Mouse (Mus musculus) layer of hippocampus, adult 11-12 months (tissue): ENCODE measurements at regions not wholly inside any gene's neighbourhood (a gene's known extent, or its start where the extent isn't known, plus 50 kb on each side); places are given as distances from the start of the nearest gene placed in this dataset.

ENCODE experiments used
- DNase-seq: peaks from one replicate; pipeline ENCODE4 v3.0.0; 2022; ENCODE audit warnings: low spot score

- DNase-seq: peak; percentile 8
These were observed 59.1 kb upstream of the Cdc42ep3 start for GRCm38 (mm10) chr17:79414006-79414405.

- no peak for DNase-seq
These were observed 63.1 kb upstream of the Cdc42ep3 start for GRCm38 (mm10) chr17:79417953-79418352.

DNA sequence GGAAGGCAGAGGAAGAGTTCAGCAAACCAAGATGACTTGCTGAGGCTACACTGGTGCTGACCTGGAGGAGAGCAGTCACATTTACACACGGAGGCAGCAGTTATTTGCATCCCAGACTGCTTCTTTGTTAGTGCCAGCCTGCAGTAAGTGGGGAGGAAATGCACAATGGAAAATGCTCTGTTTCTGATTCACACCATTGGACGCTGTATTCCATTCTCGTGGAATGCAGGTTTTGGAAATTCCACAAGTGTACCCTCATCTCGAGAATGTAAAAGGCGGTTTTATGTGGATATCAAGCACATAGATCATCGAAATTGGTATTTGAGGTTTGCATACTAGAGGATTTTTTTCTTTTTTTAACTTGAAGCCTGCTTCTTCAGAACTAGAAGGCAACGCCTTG lies 66.7 kb upstream of the Cdc42ep3 start:
- DNase-seq: no peak

DNA sequence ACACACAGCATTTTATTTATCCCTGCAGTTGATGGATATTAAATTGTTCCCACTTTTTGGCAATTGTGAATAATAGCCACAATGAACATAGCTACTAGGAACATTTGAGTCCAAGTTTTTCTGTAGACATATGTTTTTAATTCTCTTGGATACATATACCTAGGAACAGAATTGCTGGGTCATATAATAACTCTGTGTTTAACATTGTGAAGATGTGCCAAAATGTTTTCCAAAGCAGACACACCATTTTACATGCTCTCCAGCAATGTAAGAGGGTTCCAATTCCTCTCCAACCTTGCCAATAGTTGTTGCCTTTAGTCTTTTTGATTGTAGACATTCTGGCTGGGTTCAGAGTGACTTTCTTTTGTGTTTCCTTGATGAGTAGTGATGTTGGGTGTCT lies 84.3 kb upstream of the Cdc42ep3 start:
- DNase-seq: no peak

GRCm38 (mm10) chr17:79442507-79443115 lies 87.7 kb upstream of the Cdc42ep3 start:
- DNase-seq: no peak

DNA sequence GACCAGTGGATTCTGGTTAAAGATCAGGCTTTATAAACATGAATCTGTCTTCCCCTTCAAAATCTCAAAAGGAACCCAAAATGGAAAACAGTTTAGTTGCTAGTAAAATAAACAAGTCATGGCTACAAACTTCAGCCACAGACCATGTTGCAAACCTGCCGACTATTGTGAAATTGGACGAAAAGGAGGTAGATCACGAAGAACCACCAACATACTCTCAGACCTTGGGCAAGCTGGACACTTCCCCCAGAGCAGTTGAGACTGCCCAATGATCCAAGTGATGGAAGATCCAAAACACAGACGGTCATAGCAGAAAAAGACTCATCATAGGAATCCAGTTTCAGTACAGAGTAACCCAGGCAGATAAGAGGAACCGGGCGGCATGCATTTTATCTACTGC lies 92.3 kb upstream of the Cdc42ep3 start:
- DNase-seq: no peak

GRCm38 (mm10) chr17:79451141-79451860 lies 96.4 kb upstream of the Cdc42ep3 start:
- DNase-seq: no peak

GRCm38 (mm10) chr17:79453825-79454224 lies 98.9 kb upstream of the Cdc42ep3 start:
- no peak for DNase-seq

DNA sequence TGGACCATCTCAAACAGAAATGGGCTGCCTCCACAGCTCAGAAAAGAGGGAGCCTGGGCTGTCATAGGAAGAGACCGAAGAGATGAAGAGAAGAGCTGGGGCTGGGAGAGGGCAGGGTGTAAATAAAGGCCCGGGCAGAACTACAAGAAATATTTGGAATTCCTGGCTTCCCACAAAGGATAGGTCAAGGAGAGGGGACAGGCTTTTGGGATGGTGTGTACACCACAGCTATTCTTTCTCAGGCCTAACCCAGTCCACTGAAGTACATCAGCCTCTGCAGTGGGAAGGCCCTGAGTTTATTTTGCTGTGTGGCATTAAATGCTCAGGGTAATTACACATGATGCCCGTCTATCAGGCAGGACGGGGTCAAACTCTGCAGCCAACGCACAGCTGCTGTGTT lies 99.6 kb upstream of the Cdc42ep3 start:
- DNase-seq: no peak

- DNase-seq: no peak
These were observed 100.3 kb upstream of the Cdc42ep3 start for GRCm38 (mm10) chr17:79455229-79455628.

DNA sequence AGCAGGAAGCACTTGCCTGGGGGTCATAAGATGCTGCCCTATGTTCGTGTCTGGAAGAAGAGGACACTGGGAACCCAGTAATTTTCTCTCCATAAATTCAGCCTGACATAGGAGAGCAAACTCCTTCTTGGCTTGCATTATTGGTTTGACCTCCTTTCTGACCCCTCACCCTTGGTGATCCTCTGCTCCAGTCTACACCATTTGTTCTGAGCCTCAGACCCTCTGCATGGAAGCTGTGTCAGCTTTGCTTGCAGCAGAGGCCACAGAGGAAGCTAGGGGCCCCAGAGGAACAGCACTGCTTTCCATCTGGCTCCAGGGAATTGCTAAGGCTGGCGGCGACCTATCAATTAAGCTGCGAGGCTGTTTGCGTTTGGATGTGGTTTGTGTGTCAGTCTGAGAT lies 102.7 kb upstream of the Cdc42ep3 start:
- DNase-seq: no peak

GRCm38 (mm10) chr17:79461681-79462091 lies 106.8 kb upstream of the Cdc42ep3 start:
- DNase-seq: no peak

GRCm38 (mm10) chr17:79463074-79463694 lies 108.3 kb upstream of the Cdc42ep3 start:
- DNase-seq: no peak

GRCm38 (mm10) chr17:79465666-79466065 lies 110.8 kb upstream of the Cdc42ep3 start:
- DNase-seq: no peak

- DNase-seq: no peak
These were observed 116.7 kb upstream of the Cdc42ep3 start for GRCm38 (mm10) chr17:79471639-79472038.

- no peak for DNase-seq
These were observed 117.5 kb upstream of the Cdc42ep3 start for GRCm38 (mm10) chr17:79472106-79472995.

DNA sequence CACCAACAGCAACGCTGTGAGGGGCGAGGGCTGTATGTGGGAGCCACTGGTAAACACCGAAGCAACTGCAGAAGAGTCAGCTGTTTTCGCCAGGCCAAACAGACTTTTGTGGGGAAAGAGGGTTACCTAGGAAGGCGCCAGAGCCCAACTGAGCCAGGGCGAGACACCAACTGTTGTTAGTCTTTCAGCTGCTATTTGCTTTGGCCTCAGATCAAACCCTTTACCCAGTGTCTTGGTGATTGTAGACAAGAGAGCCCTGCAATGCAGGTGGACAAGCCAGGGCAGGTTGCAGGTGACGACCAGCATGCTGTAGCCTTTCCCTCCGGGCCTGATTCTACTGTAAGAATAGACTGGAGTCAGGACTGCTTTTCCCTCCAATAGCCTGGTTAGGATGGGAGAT lies 121.8 kb upstream of the Cdc42ep3 start:
- no peak for DNase-seq

- DNase-seq: no peak
These were observed 126.3 kb upstream of the Cdc42ep3 start for GRCm38 (mm10) chr17:79481112-79481738.

- no peak for DNase-seq
These were observed 127.0 kb upstream of the Cdc42ep3 start for GRCm38 (mm10) chr17:79481936-79482335.

DNA sequence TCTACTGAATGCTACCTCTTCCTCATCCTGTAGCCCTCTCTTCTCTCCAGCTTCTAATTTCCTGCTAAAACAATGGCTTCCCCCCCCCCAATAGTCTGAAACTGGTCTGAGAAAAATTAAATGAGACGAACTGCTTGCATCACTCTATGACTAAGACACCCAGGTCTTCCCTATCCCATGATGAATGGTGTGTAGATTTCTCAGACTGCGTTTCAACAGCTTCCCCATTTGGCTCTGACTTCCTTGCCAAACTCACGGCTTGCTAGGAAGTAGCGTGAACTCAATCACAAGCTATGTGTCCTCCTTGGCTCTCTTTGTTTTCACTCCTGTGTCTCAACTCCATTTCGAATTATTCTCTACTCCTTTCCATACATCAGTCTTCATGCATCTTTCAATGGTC lies 126.4 kb upstream of the Rmdn2 start:
- DNase-seq: no peak

GRCm38 (mm10) chr17:79489306-79489705 lies 122.4 kb upstream of the Rmdn2 start:
- DNase-seq: no peak

GRCm38 (mm10) chr17:79497629-79498028 lies 114.0 kb upstream of the Rmdn2 start:
- DNase-seq: no peak
